Mouse (Mus musculus) embryonic facial prominence, embryonic 14.5 days (tissue): ENCODE results near the gene Timp3. TPM values are rescaled to one million over a fixed set of nuclear protein-coding genes. Genes with fewer than 3 reads are reported as not detected.

Experiments used
- ATAC-seq: fragments of 200-750 bp; cut with Nextera tagmentation; 2 replicates; pipeline ENCODE4 v1.8.0; 2017; ENCODE audit warnings: low read depth, moderate number of reproducible peaks, moderate TSS enrichment
- DNase-seq: peaks from one replicate; pipeline ENCODE4 v3.0.0-alpha.2; 2015; ENCODE audit warnings: low spot score
- H3K27ac ChIP-seq: fragments of 300-500 bp; sonication (generic); replicated peaks from 2 replicates; pipeline ENCODE4 v1.5.1; 2014; ENCODE audit warnings: low read depth, mild to moderate bottlenecking, low read length, moderate library complexity
- H3K27me3 ChIP-seq: fragments of 300-500 bp; sonication (generic); replicated peaks from 2 replicates; pipeline ENCODE4 v1.6.1; 2014; ENCODE audit warnings: low read length; ENCODE audit not compliant: control insufficient read depth, insufficient read depth
- H3K36me3 ChIP-seq: fragments of 300-500 bp; sonication (generic); 2 replicates; pipeline ENCODE4 v1.6.1; 2014; ENCODE audit warnings: low read length, mixed read lengths; ENCODE audit not compliant: control insufficient read depth, insufficient read depth
- H3K4me1 ChIP-seq: fragments of 300-500 bp; sonication (generic); 2 replicates; pipeline ENCODE4 v1.6.1; 2014; ENCODE audit warnings: antibody characterized with exemption, low read length; ENCODE audit not compliant: control insufficient read depth, insufficient read depth
- H3K4me2 ChIP-seq: fragments of 300-500 bp; sonication (generic); 2 replicates; pipeline ENCODE4 v1.6.1; 2014; ENCODE audit warnings: low read depth, mild to moderate bottlenecking, low read length, moderate library complexity, mixed read lengths
- H3K4me3 ChIP-seq: fragments of 300-500 bp; sonication (generic); 2 replicates; pipeline ENCODE4 v1.5.1; 2014; ENCODE audit warnings: low read depth, mild to moderate bottlenecking, low read length
- H3K9ac ChIP-seq: fragments of 300-500 bp; sonication (generic); 2 replicates; pipeline ENCODE4 v1.6.1; 2014; ENCODE audit warnings: low read depth, mild to moderate bottlenecking, low read length, moderate library complexity, mixed read lengths
- H3K9me3 ChIP-seq: fragments of 300-500 bp; sonication (generic); 2 replicates; pipeline ENCODE4 v1.6.1; 2016; ENCODE audit warnings: low read length; ENCODE audit not compliant: control insufficient read depth
- WGBS: fragments of 180-500 bp; shearing (Covaris S2); extraction: QIAGEN DNeasy Blood & Tissue Kit; methylation state at CpG from one replicate; pipeline ENCODE4 v1.1.7; 2014; 5-methylcytosine and 5-hydroxymethylcytosine counted together
- polyA plus RNA-seq: library from polyadenylated mRNA; unstranded; fragments of >200 nt; fragmentation: Nextera tagmentation; extraction: Ambion mirVana; gene quantifications from 2 replicates; pipeline ENCODE4 v1.2.1, GENCODE M21; 2014

Gene Timp3
- polyA plus RNA-seq, 1 experiment from 2014 or later = 77.5 TPM

GRCm38 (mm10) chr10:86381150-86381921 is 81.2 kb downstream of the Timp3 start:
- H3K36me3 ChIP-seq = no peaks in the 10 kb centered on the region
- WGBS = 49% methylated on average over 9 of the region's 9 CpGs
- no peak overlapping the region for H3K27ac ChIP-seq
- no peak overlapping the region for H3K4me3 ChIP-seq
- DNase-seq = peak; percentile 32
- no peaks in the 10 kb centered on the region for H3K9me3 ChIP-seq
- peak; percentile 12; the same call in 1 of the 2 replicates for ATAC-seq
- no peaks in the 10 kb centered on the region for H3K27me3 ChIP-seq
- no peak overlapping the region for H3K9ac ChIP-seq
- peaks cover 11% of the 10 kb centered on the region; the same call in 1 of the 2 replicates for H3K4me1 ChIP-seq
- H3K4me2 ChIP-seq = no peak overlapping the region

GRCm38 (mm10) chr10:86381922-86382260 is 81.7 kb downstream of the Timp3 start:
- Histone ChIP-seq H3K9me3 (no peaks in the 10 kb centered on the region), H3K27ac (no peak overlapping the region), H3K4me1 (peaks cover 7% of the 10 kb centered on the region; the same call in 1 of the 2 replicates), H3K36me3 (no peaks in the 10 kb centered on the region), H3K4me2 (no peak overlapping the region), H3K4me3 (no peak overlapping the region), H3K27me3 (no peaks in the 10 kb centered on the region), H3K9ac (no peak overlapping the region)
- DNase-seq (no peak), ATAC-seq (no peak)
- WGBS = 32% methylated on average over 2 of the region's 2 CpGs

GRCm38 (mm10) chr10:86384655-86385054 is 84.5 kb downstream of the Timp3 start:
- Histone ChIP-seq H3K4me1 (0 out of 2 replicates have a peak, but pooled peaks cover 6% of the 10 kb centered on the region), H3K9me3 (no peaks in the 10 kb centered on the region), H3K4me3 (no peak overlapping the region), H3K9ac (no peak overlapping the region), H3K27ac (no peak overlapping the region), H3K36me3 (no peaks in the 10 kb centered on the region), H3K27me3 (no peaks in the 10 kb centered on the region), H3K4me2 (no peak overlapping the region)
- DNase-seq (no peak), ATAC-seq (no peak)
- WGBS = 89% methylated on average over 2 of the region's 2 CpGs

GRCm38 (mm10) chr10:86385656-86386055 is 85.5 kb downstream of the Timp3 start:
- DNase-seq (no peak), ATAC-seq (no peak)
- H3K4me1 ChIP-seq = 0 out of 2 replicates have a peak, but pooled peaks cover 6% of the 10 kb centered on the region
- H3K9me3 ChIP-seq = no peaks in the 10 kb centered on the region
- no peak overlapping the region for H3K4me2 ChIP-seq
- no peak overlapping the region for H3K4me3 ChIP-seq
- 49% methylated on average over 4 of the region's 4 CpGs for WGBS
- H3K27me3 ChIP-seq = no peaks in the 10 kb centered on the region
- H3K27ac ChIP-seq = no peak overlapping the region
- H3K36me3 ChIP-seq = no peaks in the 10 kb centered on the region
- no peak overlapping the region for H3K9ac ChIP-seq

- H3K27ac ChIP-seq = no peak overlapping the region
- no peak overlapping the region for H3K4me2 ChIP-seq
- no peaks in the 10 kb centered on the region for H3K36me3 ChIP-seq
- no peaks in the 10 kb centered on the region for H3K9me3 ChIP-seq
- no peak overlapping the region for H3K4me3 ChIP-seq
- no peaks in the 10 kb centered on the region for H3K27me3 ChIP-seq
- 0 out of 2 replicates have a peak, but pooled peaks cover 6% of the 10 kb centered on the region for H3K4me1 ChIP-seq
- DNase-seq (no peak), ATAC-seq (no peak)
- 80% methylated on average over 4 of the region's 4 CpGs for WGBS
- no peak overlapping the region for H3K9ac ChIP-seq
Measured at GRCm38 (mm10) chr10:86386232-86386631, 86.1 kb downstream of the Timp3 start.

- H3K4me3 ChIP-seq = no peak overlapping the region
- H3K9me3 ChIP-seq = no peaks in the 10 kb centered on the region
- 53% methylated on average over 5 of the region's 5 CpGs for WGBS
- no peak overlapping the region for H3K9ac ChIP-seq
- no peaks in the 10 kb centered on the region for H3K27me3 ChIP-seq
- H3K27ac ChIP-seq = no peak overlapping the region
- no peak; the same call in 1 of the 2 replicates for ATAC-seq
- DNase-seq = peak; percentile 47
- H3K36me3 ChIP-seq = no peaks in the 10 kb centered on the region
- H3K4me1 ChIP-seq = 0 out of 2 replicates have a peak, but pooled peaks cover 6% of the 10 kb centered on the region
- no peak overlapping the region for H3K4me2 ChIP-seq
Measured at GRCm38 (mm10) chr10:86387821-86388440, 87.8 kb downstream of the Timp3 start.

- no peaks in the 10 kb centered on the region for H3K36me3 ChIP-seq
- H3K4me1 ChIP-seq = 0 out of 2 replicates have a peak, but pooled peaks cover 6% of the 10 kb centered on the region
- ATAC-seq (no peak), DNase-seq (no peak)
- H3K4me3 ChIP-seq = no peak overlapping the region
- 75% methylated on average over 6 of the region's 6 CpGs for WGBS
- no peaks in the 10 kb centered on the region for H3K27me3 ChIP-seq
- H3K9me3 ChIP-seq = no peaks in the 10 kb centered on the region
- H3K4me2 ChIP-seq = no peak overlapping the region
- H3K9ac ChIP-seq = no peak overlapping the region
- H3K27ac ChIP-seq = no peak overlapping the region
Measured at GRCm38 (mm10) chr10:86388803-86389202, 88.6 kb downstream of the Timp3 start.

GRCm38 (mm10) chr10:86389357-86389756 is 89.2 kb downstream of the Timp3 start:
- Histone ChIP-seq H3K9ac (no peak overlapping the region), H3K36me3 (no peaks in the 10 kb centered on the region), H3K27me3 (no peaks in the 10 kb centered on the region), H3K9me3 (peaks cover under 1% of the 10 kb centered on the region; the same call in 1 of the 2 replicates), H3K4me3 (no peak overlapping the region), H3K4me1 (0 out of 2 replicates have a peak, but pooled peaks cover 6% of the 10 kb centered on the region), H3K4me2 (no peak overlapping the region), H3K27ac (no peak overlapping the region)
- DNase-seq = no peak
- ATAC-seq = no peak
- 91% methylated on average over 3 of the region's 3 CpGs for WGBS
